Mouse (Mus musculus) heart, adult 8-10 months (tissue): ENCODE measurements around the gene Prrc2c. TPM values are rescaled to one million over a fixed set of nuclear protein-coding genes. Genes with fewer than 3 reads are reported as not detected.
A peak's percentile ranks its signal among the peaks of the same experiment; 100 is the strongest.
"Not testable (repeated sequence)": the region's sequence is repeated elsewhere in the genome, so short reads cannot be mapped to it uniquely, and the experiment has no call there.

Source experiments
- DNase-seq: peaks from one replicate; pipeline ENCODE4 v3.0.0; 2022; ENCODE audit warnings: low spot score
- total RNA-seq, 4 experiments: library from RNA; stranded (reverse); gene quantifications; 2 replicates each; pipeline ENCODE4 v1.2.4; 2022

Prrc2c gene
- 10 to 100 TPM; 68.5 to 76.0 (median 71.9) TPM for total RNA-seq

DNA sequence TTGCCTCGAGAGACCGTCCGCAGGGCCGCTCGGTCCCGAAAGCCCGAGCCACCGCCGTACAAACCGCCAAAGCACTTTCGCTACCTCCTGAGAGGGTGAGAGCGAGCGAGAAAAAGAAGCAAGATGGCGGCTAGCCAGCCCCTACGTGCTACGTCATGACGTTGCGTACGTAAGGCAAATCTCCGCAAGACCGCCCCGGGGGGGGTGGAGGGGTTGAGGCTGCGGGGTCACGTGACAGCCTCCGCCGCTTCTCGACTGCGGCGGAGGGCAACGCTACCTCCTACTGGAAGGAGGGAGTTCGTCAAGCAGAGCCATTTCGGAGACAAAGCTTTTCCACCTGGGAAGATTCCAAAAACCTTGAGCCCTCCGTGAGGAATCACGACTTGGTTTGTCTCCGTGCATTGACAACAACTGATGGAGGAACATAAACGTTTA is at the start of gene Prrc2c:
Gene Prrc2c, minus strand, starts transcription at position 156 of the 435 bp plus-strand sequence.
- peak; percentile 99 for DNase-seq

DNA sequence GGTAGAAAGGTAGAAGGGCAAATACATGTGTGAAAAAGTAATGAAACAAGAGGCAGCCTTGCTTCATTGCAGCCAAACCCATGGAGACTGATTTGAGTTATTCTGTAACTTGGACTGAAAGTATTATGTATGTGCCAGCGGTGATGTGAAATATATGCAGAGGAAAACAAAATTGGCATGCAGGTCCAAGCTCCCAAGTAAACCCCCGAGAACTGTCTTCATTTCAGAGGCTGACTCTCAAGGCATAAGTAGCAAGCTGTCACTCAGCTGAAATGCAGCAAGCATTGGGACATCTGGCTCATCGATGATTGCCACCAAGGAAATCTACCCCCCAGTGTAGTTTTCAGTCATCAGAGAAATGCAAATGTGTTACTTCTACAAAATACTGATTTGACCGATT is 44.9 kb upstream of the Prrc2c start:
- DNase-seq = no peak

DNA sequence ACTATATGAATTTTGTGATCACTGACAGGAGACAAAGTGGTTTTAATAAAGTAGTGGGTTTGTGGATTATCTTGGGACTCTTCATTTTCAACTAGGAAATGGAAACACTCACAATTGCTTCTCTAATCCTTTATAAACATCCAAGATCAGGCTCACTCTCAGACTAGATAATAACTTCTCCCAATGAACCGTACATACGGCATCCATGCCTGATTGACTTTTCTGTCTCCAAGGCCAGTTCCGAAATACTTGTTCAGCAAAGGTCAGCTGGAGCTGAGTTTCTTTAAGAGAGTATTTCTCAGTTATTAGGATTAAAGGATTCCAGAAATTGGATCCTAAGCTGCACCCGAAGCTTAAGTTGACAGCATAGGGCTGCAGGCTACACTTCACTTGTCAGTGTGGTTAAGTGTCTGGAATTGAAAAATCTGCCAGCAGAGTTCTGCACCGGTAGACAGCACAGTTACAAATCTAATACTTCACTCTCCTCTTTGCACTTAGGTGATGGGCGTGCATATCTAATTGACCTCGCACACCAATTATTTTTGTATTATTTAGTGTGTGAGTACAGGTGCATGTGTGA is 43.4 kb upstream of the Prrc2c start:
- DNase-seq = no peak

DNA sequence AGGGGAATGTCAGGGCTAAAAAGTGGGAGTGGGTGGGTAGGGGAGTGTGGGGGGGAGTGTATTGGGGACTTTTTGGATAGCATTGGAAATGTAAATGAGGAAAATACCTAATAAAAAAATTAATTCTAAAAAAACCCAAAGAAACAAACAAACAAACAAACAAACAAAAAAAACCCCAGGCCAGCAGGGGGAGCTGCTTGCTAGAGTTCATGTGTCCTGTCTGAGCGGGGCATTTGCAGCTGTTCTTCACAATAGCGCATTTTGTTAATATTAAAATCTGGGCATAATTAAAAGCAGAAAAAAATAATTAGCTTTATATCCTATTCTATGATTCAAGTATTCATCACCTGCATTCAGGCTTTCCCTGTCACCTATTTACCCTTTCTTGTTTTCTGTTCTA is 40.7 kb upstream of the Prrc2c start:
- DNase-seq = not testable (repeated sequence)

DNA sequence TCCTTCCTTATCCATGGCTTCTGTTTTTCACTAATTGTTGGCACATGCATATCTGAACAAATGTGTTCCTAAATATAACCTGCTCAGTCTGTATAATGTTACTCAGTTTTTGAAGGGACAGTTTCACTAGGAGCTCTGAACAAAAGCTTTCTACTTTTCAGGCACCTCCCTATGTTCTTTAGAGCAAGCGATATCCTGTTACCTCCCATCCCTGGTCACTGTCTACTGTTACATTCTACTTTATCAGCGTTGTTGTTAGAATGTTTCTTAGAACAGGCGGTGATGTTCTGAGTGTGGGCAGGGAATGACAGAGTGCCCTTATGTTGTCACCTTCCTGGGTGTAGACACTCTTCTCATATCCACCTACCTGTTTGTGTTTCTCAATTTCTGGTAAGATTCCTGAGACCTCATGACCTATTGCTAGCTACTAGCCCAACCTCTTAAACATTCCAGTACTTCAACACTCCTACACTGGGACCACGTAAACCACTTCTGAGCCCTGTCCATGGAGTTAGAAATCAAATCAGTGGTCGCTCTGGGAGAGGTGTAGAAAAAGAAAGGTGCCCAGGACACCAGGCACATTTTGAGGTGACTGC is 37.7 kb upstream of the Prrc2c start:
- no peak for DNase-seq

DNA sequence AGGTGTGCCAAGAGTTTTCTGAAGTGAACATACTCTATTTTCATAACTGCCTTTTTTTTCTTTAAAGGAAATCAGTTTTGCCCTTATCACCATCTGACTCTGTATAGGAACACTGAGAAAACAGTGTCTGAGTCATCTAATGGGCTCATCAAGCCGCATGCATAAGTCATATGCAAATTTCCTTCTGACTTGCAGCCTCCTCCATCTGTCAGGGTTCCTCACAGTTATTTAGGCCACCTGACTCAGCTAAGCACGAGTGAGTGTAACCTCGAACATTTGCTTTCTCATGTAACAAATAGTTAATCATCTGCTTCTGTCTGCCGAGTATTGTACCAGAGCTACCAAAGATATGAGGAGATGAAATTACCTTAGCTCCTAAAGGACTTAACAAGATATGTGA is 33.3 kb upstream of the Prrc2c start:
- DNase-seq = no peak

DNA sequence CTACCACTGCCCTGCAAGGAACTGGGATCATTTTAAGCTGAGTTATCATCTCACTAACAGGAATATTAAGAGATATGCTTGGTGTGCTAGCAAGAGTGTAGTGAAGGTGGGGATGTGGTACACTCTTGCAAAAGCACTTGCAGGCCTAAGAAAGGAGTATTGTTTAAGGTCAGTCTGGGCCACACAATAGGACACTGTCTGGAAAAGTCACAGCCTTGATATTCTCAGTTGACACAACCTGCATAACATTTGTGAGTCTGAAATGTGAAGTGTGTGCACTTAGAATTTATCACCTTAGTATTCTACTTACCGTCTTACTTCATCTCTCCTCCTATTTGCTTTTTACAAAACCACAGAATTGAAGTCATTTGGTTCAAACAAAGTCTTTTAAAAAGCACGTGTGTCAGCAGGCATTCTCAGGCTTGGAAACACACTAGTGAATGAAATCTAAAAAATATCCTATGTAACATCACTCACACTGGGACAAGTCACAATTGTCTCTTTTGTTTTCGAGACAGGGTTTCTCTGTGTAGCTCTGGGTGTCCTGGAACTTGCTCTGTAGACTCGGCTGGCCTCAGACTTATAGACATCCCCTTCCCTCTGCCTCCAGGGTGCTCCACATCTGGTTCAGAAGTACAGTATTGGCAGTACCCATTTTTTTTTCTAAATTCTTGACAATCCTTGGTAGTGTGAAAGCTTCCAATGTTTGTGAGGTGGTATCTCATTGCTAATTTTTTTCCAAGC is 31.4 kb upstream of the Prrc2c start:
- no peak for DNase-seq

DNA sequence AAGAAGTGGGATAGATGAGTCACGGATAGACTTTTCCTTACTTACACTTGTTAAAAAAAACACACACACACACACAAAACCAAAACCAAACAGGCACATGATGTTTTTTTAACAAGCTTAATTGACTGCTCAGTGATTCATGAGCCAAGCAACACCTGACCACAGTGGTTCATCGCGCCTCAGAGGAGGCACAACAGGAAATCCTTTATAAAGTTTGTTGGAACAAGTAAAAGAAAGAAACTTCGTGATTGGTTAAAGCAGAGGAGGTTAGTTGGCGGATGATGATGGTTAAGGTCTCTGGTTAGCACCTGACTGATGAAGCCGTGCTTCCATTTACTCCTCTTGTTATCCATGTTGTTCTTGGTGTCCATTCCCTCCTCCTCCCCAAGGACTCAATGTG is 11.7 kb upstream of the Prrc2c start:
- no peak for DNase-seq

DNA sequence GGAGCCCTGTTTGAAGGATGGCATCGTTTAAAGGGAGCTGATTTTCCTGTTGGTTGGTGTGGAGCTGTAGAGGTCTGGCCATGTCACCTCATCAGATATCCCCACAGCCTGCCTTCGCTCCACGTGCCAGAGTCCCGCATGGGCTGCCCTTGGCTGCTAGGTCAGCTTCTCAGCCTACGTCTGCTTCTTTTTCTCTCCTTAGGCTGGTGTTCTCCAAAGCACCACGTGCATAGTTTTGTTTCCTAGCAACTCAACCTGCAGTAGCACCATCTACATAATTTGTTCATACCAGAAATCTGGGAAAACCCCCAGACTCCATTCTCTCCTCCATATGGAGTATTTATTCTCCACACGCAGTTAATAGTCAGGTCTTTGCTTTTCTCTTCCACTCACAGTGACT is 9.3 kb upstream of the Prrc2c start:
- DNase-seq = no peak

DNA sequence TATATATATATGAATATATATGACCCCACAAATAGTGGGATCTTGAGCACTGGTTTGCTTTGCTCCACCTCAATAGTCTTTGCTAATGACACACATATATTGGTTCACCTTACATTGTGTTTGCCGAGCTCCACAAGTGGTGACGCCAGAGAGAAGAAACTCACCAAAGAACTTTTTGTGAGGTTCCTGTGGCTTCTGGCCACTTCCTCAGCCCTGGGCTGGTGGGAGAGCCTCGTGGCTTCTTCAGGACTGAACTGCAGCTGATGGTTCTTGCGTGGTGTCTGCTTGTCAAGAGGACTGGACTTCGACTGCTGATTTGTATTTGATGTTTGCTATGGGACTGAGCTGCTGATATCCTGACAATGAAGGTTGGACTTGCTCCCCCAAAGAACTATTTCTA is 8.4 kb upstream of the Prrc2c start:
- no peak for DNase-seq

DNA sequence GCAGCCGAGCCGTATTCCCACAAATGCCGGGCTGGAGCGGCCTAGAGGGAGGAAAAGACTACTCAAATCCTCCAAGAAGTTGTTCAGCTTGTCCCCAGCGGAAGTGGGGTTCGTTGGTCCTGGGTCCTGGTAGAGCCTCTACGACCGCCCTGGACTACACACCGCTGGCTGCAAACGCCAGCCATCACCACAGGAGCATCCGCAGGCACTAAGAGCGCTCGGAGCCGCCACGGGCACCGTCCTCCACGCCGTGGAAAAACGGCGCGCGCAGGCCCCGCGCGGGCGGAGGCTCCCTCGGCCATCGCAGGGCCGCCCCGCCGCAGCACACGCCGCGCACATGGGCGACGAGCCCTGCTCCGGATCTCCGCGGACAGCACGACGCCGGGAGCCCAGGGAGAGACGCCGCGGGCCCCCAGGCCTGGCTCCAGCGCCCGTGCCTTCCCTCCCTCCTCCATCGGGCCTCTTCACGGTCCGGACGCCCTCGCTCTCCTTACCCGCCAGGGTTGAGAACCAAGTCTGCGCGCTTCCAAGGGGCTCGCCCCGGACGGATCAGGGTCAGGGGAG is 443 bp downstream of the Prrc2c start:
- no peak for DNase-seq

DNA sequence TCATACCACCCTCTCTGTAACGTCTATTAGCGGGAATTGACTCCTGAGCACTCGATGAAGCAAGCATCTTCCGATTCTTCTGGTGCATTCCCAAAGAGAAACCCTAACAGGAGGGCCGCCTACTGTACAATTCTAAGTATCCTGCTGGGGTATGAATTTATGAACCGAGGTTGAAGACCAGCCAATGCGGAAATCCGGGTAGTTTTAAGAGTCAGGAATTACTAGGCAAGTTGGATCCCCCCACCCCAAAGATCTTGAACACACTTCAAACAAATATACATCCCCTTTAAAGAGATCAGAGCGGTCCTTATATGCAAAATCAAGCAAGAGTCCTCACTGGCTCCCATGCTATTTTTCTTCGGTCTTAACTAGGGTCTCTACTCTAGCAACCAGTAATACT is 950 bp downstream of the Prrc2c start:
- peak; percentile 38 for DNase-seq

DNA sequence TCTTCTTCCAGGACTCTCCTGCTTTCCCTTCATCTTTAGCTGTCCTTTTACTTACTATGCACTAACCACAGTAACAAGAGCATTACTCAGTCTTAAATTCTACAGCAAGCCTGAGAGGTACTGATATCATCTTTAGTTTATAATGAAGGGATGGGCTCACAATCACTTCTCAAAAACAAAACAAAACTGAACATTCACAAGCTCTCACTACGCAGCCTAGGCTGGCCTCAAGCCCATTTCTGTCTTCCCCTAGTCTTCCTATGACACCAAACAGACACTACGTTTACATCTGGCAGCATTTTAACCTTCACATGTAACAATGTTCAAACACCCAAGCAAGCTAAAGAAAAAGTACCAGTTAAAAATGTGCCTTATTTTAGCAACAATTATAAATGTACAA is 1.9 kb downstream of the Prrc2c start:
- no peak for DNase-seq

DNA sequence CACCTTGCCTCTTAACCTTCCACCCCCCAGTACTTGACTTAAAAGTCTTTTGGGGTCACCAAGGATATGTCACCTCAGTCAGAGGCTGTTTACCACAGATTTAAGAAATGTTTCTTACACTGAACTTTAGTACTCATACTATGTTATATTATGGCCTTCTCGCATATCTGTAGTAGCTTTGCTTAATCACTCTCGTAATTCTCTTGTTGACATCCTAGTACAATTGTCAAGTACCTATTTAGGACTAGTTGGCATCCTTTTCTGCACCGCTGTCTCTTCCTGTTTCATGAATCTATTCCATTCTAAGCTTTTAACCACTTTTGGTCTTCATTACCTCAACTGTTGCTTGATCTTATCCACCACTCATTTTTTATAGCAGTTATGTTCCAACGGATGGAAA is 5.3 kb downstream of the Prrc2c start:
- no peak for DNase-seq

DNA sequence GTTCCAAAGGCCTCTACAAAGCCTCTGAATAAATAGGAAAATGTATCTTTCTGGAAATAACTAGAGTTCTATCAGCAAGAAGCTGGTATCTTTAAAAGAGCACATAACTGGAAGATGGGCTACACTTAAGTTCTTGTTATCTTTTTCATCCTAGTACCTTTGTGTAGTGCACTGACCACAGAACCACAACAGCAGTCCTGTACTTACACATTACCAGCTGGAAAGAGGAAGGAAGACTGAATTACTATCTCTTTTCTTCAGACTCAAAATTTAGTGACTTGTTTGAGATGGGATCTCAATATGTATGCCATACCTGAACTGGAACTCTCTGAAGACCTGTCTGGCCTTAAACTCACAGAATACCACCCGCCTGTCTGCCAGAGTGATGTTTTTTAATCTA is 6.1 kb downstream of the Prrc2c start:
- no peak for DNase-seq

DNA sequence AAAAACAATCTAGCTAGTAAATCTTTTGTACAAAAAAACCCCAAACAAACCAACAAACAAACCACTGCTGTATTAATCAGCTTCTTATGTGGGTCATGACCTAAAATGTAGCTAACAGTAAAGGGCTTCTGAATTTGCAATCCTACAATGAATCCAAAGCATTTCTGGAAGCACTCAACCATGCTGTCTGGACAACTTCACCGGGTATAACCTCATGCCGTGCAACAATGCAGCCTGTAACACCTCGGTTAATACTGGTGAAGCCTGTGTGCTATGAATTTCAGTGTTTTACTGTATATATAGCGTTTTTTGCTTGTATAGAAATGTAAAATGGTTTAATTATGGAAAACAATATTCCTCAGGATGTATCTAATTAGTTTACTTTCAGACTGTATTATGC is 8.3 kb downstream of the Prrc2c start:
- DNase-seq = no peak

DNA sequence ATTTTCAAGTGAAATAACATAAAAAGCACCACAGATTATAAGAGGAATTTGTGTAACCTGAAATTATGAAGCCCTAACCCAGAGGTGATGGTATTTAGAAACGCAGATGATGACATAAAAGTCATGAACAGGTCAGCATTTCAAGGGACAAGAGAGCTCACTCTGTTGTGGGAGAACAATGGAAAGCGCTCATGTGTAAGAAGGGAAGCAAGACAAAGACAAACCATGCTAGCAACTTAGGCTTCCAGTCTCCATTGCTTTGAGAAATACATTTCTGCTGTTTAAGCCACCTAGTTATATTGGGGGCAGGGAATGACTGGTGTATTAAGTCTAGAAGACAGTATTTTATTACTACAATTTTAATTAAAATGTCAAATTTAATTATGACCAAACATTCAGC is 10.9 kb downstream of the Prrc2c start:
- DNase-seq = no peak

DNA sequence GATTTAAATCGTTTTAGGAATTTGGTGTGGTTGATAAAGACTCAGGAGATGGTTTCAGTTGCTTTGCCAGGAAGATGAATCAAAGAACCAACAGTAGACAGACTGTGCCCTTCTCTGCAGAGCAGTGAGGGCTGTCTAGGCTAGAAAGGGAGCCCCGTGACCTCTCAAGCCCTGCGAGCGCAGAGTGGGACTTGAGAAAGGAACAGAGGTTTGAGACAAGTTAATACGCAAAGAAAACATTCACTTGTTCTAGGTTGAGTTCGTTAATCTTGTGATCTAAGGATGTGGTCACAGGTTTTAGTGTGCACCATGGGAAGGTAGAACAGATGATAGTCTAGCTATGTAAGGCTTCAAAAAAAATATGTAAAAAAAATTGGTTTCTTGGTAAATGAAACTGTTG is 12.4 kb downstream of the Prrc2c start:
- no peak for DNase-seq

DNA sequence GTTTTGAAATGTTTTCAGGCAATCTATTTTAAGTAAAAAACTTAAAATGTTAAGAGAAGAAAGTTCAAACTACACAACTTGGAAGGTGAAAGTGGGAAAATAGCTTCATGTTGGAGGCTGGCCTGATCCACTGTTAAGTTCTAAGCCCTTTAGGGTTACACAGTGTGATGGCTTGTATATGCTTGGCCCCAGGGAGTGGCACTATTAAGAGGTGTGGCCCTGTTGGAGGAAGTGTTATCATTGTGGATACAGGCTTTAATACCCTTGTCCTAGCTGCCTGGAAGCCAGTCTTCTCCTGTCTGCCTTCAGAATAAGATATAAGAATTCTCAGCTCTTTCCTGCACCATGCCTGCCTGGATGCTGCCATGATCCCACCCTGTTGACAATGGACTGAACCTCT is 16.7 kb downstream of the Prrc2c start:
- DNase-seq = no peak

DNA sequence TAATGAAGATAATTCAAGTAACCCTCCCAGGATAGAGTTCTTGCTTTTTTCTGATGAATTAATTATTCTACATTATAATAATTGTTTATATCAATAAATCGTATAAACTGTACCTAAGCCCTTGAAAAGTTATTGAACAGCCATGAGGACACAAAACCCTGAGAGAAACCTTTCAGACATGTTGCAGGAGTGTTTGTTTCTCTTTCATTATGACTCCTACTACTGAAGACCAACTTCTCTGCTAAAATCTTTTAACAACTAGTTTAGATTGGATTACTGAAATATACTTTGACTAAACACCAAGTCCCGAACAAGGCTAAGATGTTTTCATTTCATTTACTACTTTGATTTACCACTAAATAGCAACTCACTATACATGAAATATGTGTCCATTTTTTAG is 19.7 kb downstream of the Prrc2c start:
- DNase-seq = no peak

DNA sequence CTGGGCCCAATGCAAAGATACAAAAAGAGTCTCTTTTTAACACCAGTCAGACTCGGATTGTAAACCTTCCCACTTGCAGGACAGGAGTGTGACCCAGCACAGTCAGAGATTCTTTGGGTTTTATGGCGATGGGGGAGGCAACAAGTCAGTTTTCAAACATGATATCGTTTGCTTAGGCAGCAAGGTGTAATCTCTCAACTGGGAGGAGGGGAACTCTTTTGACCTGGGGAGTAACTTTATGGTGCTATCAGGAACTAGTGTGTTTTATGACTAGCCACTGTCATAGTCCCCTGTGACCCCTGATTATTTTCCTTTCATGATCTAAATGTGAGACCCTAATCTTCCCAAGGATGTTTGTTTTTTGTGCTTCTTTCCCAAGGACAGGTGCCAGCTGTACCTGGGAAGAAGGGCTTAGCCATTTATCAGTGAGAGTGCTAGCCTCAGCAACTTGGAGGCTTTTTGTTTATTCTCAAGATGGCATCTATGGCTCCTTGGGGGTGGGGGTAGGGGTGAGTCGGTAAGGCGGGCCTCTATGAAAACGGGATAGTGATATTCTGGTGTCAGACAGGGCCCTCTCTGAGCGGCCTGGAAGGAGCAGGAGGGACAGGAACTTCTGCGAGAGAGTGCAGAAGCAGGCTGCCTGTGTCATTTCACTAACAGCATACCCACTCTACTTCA is 39.8 kb downstream of the Prrc2c start:
- DNase-seq = no peak

DNA sequence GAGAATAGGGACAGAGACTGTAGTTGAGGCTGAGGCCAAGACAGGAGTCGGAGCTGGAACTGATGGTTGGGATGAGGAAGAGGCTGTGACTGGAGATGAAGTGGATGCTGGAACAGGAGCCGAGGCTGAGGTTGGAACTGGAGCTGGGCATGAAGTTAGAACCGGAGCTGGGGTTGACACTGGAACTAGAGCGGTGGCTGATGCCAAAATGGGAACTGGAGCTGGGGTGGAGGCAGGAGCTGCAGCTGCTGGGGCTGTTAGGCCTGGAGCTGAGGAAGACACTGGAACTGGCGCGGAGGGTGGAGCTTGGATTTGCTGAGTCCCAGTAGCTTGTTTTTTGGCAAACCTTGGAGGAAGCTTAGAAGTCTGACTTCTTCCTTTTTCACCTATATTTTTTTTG is 42.5 kb downstream of the Prrc2c start:
- DNase-seq = no peak
